Mouse (Mus musculus) neural tube, embryonic 14.5 days (tissue): Measurements from ENCODE around the gene Wnk3. TPM values are rescaled to one million over a fixed set of nuclear protein-coding genes. Genes with fewer than 3 reads are reported as not detected.

ENCODE experiments used
- ATAC-seq: fragments of 200-750 bp; cut with Nextera tagmentation; 2 replicates; pipeline ENCODE4 v1.8.0; 2017; ENCODE audit warnings: low read depth, mild to moderate bottlenecking, moderate TSS enrichment, moderate library complexity
- H3K27ac ChIP-seq: fragments of 300-500 bp; sonication (generic); 2 replicates; pipeline ENCODE4 v1.5.1; 2014; ENCODE audit warnings: low read depth, mild to moderate bottlenecking, control low read depth, low read length, moderate library complexity, mixed read lengths
- H3K27me3 ChIP-seq: fragments of 300-500 bp; sonication (generic); 2 replicates; pipeline ENCODE4 v1.6.1; 2014; ENCODE audit warnings: low read length; ENCODE audit not compliant: control insufficient read depth, insufficient read depth
- H3K36me3 ChIP-seq: fragments of 300-500 bp; sonication (generic); 2 replicates; pipeline ENCODE4 v1.6.1; 2014; ENCODE audit warnings: low read length, mixed read lengths; ENCODE audit not compliant: control insufficient read depth, insufficient read depth
- H3K4me1 ChIP-seq: fragments of 300-500 bp; sonication (generic); 2 replicates; pipeline ENCODE4 v1.6.1; 2014; ENCODE audit warnings: low read length; ENCODE audit not compliant: control insufficient read depth, insufficient read depth
- H3K4me2 ChIP-seq: fragments of 300-500 bp; sonication (generic); 2 replicates; pipeline ENCODE4 v1.6.1; 2014; ENCODE audit warnings: mild to moderate bottlenecking, low read depth, low read length, control low read depth
- H3K4me3 ChIP-seq: fragments of 300-500 bp; sonication (generic); 2 replicates; pipeline ENCODE4 v1.5.1; 2014; ENCODE audit warnings: low read depth, low read length, control low read depth, mixed read lengths
- H3K9ac ChIP-seq: fragments of 300-500 bp; sonication (generic); replicated peaks from 2 replicates; pipeline ENCODE4 v1.6.1; 2014; ENCODE audit warnings: low read depth, mild to moderate bottlenecking, control low read depth, low read length, mixed read lengths
- H3K9me3 ChIP-seq: fragments of 300-500 bp; sonication (generic); 2 replicates; pipeline ENCODE4 v1.6.1; 2016; ENCODE audit warnings: low read length; ENCODE audit not compliant: control insufficient read depth
- WGBS: fragments of 180-500 bp; shearing (Covaris S2); extraction: QIAGEN DNeasy Blood & Tissue Kit; methylation state at CpG from one replicate; pipeline ENCODE4 v1.1.7; 2014; 5-methylcytosine and 5-hydroxymethylcytosine counted together
- polyA plus RNA-seq: library from polyadenylated mRNA; unstranded; fragments of >200 nt; fragmentation: Nextera tagmentation; extraction: Ambion mirVana; gene quantifications from 2 replicates; pipeline ENCODE4 v1.2.1, GENCODE M21; 2014

Wnk3 gene
- polyA plus RNA-seq, 1 experiment from 2014 or later: 30.5 TPM

- Histone ChIP-seq H3K4me1 (peaks cover 5% of the 10 kb centered on the region), H3K4me2 (peak within 1 kb of the TSS; percentile 56), H3K4me3 (peak within 1 kb of the TSS; percentile 63), H3K27me3 (no peaks in the 10 kb centered on the region; the same call in none of the 2 replicates), H3K36me3 (no peaks in the 10 kb centered on the region), H3K9me3 (no peaks in the 10 kb centered on the region), H3K9ac (peak within 1 kb of the TSS; percentile 57), H3K27ac (peak within 1 kb of the TSS; percentile 80)
- ATAC-seq: peak; percentile 94
- 8% methylated on average over 34 of the region's 56 CpGs for WGBS
Measured at GRCm38 (mm10) chrX:151343761-151344500, 146.1 kb downstream of the Wnk3 start, which contains the start of gene Fam120c. Gene Fam120c (plus strand): TSS chrX:151344175.

GRCm38 (mm10) chrX:151344501-151344984 is 146.7 kb downstream of the Wnk3 start:
- H3K27me3 ChIP-seq: no peaks in the 10 kb centered on the region; the same call in none of the 2 replicates
- H3K9me3 ChIP-seq: no peaks in the 10 kb centered on the region
- peak overlapping the region; percentile 80 for H3K27ac ChIP-seq
- ATAC-seq: peak; percentile 74
- H3K9ac ChIP-seq: peak overlapping the region; percentile 57
- H3K4me1 ChIP-seq: peaks cover 5% of the 10 kb centered on the region
- peak overlapping the region; percentile 56 for H3K4me2 ChIP-seq
- H3K4me3 ChIP-seq: peak overlapping the region; percentile 63
- WGBS: 20% methylated on average over 28 of the region's 33 CpGs
- no peaks in the 10 kb centered on the region for H3K36me3 ChIP-seq

GRCm38 (mm10) chrX:151345333-151346125 is 147.7 kb downstream of the Wnk3 start:
- Histone ChIP-seq H3K27ac (no peak overlapping the region), H3K4me1 (peaks cover 5% of the 10 kb centered on the region), H3K9me3 (no peaks in the 10 kb centered on the region), H3K4me2 (peak overlapping the region; percentile 56), H3K4me3 (peak overlapping the region; percentile 63), H3K27me3 (no peaks in the 10 kb centered on the region; the same call in none of the 2 replicates), H3K36me3 (no peaks in the 10 kb centered on the region), H3K9ac (peak overlapping the region; percentile 57)
- 31% methylated on average over 11 of the region's 11 CpGs for WGBS
- ATAC-seq: no peak

GRCm38 (mm10) chrX:151347278-151347677 is 149.4 kb downstream of the Wnk3 start:
- H3K4me1 ChIP-seq: peaks cover 5% of the 10 kb centered on the region
- no peaks in the 10 kb centered on the region for H3K9me3 ChIP-seq
- no peaks in the 10 kb centered on the region for H3K36me3 ChIP-seq
- H3K9ac ChIP-seq: no peak overlapping the region
- H3K27me3 ChIP-seq: no peaks in the 10 kb centered on the region; the same call in 1 of the 2 replicates
- no peak overlapping the region for H3K4me3 ChIP-seq
- H3K4me2 ChIP-seq: no peak overlapping the region
- ATAC-seq: no peak
- no peak overlapping the region for H3K27ac ChIP-seq

GRCm38 (mm10) chrX:151349322-151349721 is 151.4 kb downstream of the Wnk3 start:
- Histone ChIP-seq H3K9me3 (no peaks in the 10 kb centered on the region), H3K4me3 (no peak overlapping the region), H3K4me2 (no peak overlapping the region), H3K27me3 (no peaks in the 10 kb centered on the region; the same call in 1 of the 2 replicates), H3K27ac (no peak overlapping the region), H3K36me3 (no peaks in the 10 kb centered on the region), H3K4me1 (peaks cover 5% of the 10 kb centered on the region), H3K9ac (no peak overlapping the region)
- WGBS: 84% methylated on average over 5 of the region's 5 CpGs
- ATAC-seq: no peak

Other genes with a start within 250 kb of the Wnk3 start
- 84.9 and 86.7 TPM in 2 replicates for gene Gnl3l, start 180.8 kb upstream of the Wnk3 start, polyA plus RNA-seq
- 15.9 and 16.3 TPM in 2 replicates for gene Fgd1, start 151.9 kb upstream of the Wnk3 start, polyA plus RNA-seq
- 30.4 and 34.3 TPM in 2 replicates for gene Tsr2, start 101.5 kb upstream of the Wnk3 start, polyA plus RNA-seq
- gene Fam120c, start 146.1 kb downstream of the Wnk3 start, polyA plus RNA-seq: 10.2 and 10.9 TPM in 2 replicates